Mouse (Mus musculus) embryonic fibroblast, embryonic 13.5 days (primary cell): Measurements from ENCODE around the gene Fat2. TPM values are rescaled to one million over a fixed set of nuclear protein-coding genes. Genes with fewer than 3 reads are reported as not detected.

Experiments
- H3K27ac ChIP-seq: 2 replicates; pipeline ENCODE4 v1.5.1; 2012; ENCODE audit warnings: low read length, control low read depth, inconsistent platforms; ENCODE audit not compliant: insufficient read depth
- H3K4me1 ChIP-seq: 2 replicates; pipeline ENCODE4 v1.6.1; 2011; ENCODE audit warnings: low read length; ENCODE audit not compliant: control insufficient read depth, insufficient read depth
- H3K4me3 ChIP-seq: 2 replicates; pipeline ENCODE4 v1.5.1; 2011; ENCODE audit warnings: mild to moderate bottlenecking, control low read depth, low read length; ENCODE audit not compliant: insufficient read depth
- CTCF ChIP-seq: IDR thresholded peaks from 2 replicates; pipeline ENCODE4 v1.5.1; 2011; ENCODE audit warnings: mild to moderate bottlenecking, control low read depth, low read length, moderate library complexity, borderline replicate concordance; ENCODE audit not compliant: insufficient read depth
- POLR2A ChIP-seq: IDR thresholded peaks from 2 replicates; pipeline ENCODE4 v1.6.1; 2011; ENCODE audit warnings: low read depth, mild to moderate bottlenecking, control low read depth, low read length, moderate library complexity
- polyA plus RNA-seq: library from polyadenylated mRNA; stranded (reverse); fragments of >200 nt; gene quantifications from 2 replicates; pipeline ENCODE4 v1.2.4, GENCODE M21; 2011; ENCODE audit warnings: low read depth; ENCODE audit not compliant: missing spikeins, insufficient read length

The Fat2 gene
- polyA plus RNA-seq, 1 experiment, result not detected

- TF ChIP-seq POLR2A, result no peak
- no peak for TF ChIP-seq CTCF
- no peaks in the 10 kb centered on the region for H3K4me1 ChIP-seq
- H3K27ac ChIP-seq, result no peak overlapping the region
These were observed 29.5 kb upstream of the Fat2 start for GRCm38 (mm10) chr11:55365840-55366239.

GRCm38 (mm10) chr11:55365242-55365641 is 28.9 kb upstream of the Fat2 start:
- no peak overlapping the region for H3K27ac ChIP-seq
- no peaks in the 10 kb centered on the region for H3K4me1 ChIP-seq
- no peak for TF ChIP-seq CTCF
- TF ChIP-seq POLR2A, result no peak
- no peak overlapping the region for H3K4me3 ChIP-seq

More at GRCm38 (mm10) chr11:55365840-55366239, 29.5 kb upstream of the Fat2 start:
- H3K4me3 ChIP-seq, result no peak overlapping the region

- H3K4me3 ChIP-seq, result no peak overlapping the region
- H3K27ac ChIP-seq, result no peak overlapping the region
- peaks cover under 1% of the 10 kb centered on the region; the same call in 1 of the 2 replicates for H3K4me1 ChIP-seq
- TF ChIP-seq CTCF (no peak), POLR2A (no peak)
These were observed 28.3 kb upstream of the Fat2 start for GRCm38 (mm10) chr11:55364662-55365061.

DNA sequence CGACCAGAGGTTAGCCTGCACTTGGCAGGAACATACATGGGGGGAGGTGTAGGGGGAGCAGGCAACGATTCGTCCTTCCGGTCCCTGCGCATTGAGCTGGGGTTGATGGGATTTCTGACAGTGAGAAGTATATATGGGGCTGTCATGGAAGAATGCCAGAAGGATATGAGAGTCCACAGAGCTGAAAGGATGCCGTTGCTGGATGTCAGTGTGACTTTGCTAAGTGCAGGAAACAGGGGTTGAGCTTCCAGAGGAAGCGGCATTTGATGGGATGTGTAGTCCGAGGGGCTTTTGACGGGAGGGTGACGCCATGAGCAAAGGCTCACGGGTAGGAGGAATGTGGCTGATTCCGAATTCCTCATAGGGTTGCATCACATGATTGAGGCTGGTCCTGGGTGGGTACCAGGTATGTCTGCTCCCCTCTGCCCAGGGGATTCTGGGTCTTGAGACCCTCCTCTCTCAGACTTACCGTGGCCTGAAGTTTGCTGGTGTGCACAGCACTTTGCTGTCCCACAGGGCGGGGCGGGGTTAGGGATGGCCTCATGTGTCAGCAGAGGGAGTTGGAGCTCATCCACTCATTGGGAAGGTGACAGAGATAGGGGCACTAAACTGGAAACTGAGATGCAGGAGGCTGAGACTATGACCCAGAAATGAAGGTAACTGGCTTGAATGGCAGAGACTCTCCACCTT is 21.9 kb upstream of the Fat2 start:
- no peak for TF ChIP-seq POLR2A
- no peak for TF ChIP-seq CTCF
- peaks cover 1% of the 10 kb centered on the region; the same call in 1 of the 2 replicates for H3K4me1 ChIP-seq
- no peak overlapping the region for H3K27ac ChIP-seq
- no peak overlapping the region for H3K4me3 ChIP-seq

- Histone ChIP-seq H3K27ac (no peak overlapping the region), H3K4me3 (no peak overlapping the region), H3K4me1 (peaks cover 1% of the 10 kb centered on the region; the same call in 1 of the 2 replicates)
- no peak for TF ChIP-seq POLR2A
- no peak for TF ChIP-seq CTCF
These were observed 20.5 kb upstream of the Fat2 start for GRCm38 (mm10) chr11:55356846-55357245.

DNA sequence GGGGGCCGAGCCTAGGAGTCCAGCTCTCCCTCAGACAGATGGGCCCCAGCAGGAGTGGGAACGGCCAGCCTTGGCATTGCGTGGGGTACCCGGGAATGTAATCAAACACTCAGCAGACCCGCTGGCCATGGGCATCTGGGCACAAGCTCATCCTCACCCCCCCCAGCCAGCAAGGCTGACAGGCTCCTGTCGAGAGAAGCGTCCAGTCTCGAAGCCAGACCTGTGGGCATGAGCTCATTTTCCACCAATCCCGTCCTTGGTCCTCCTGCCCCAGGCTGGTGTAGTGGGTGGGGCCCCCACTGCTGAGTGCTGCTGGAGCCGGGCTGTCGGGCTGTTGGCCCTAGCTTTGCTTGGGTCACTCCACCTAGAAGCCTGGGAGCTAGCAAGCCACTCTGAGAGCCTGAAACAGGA is 5.6 kb upstream of the Fat2 start:
- Histone ChIP-seq H3K4me1 (no peaks in the 10 kb centered on the region), H3K4me3 (no peak overlapping the region), H3K27ac (no peak overlapping the region)
- no peak for TF ChIP-seq POLR2A

GRCm38 (mm10) chr11:55340789-55341188 is 4.4 kb upstream of the Fat2 start:
- Histone ChIP-seq H3K4me3 (no peak overlapping the region), H3K4me1 (no peaks in the 10 kb centered on the region), H3K27ac (no peak overlapping the region)
- TF ChIP-seq CTCF, result no peak
- TF ChIP-seq POLR2A, result no peak

- TF ChIP-seq CTCF (no peak), POLR2A (no peak)
- no peak overlapping the region for H3K4me3 ChIP-seq
- no peaks in the 10 kb centered on the region for H3K4me1 ChIP-seq
- no peak overlapping the region for H3K27ac ChIP-seq
These were observed 837 bp upstream of the Fat2 start for GRCm38 (mm10) chr11:55337032-55337769.

DNA sequence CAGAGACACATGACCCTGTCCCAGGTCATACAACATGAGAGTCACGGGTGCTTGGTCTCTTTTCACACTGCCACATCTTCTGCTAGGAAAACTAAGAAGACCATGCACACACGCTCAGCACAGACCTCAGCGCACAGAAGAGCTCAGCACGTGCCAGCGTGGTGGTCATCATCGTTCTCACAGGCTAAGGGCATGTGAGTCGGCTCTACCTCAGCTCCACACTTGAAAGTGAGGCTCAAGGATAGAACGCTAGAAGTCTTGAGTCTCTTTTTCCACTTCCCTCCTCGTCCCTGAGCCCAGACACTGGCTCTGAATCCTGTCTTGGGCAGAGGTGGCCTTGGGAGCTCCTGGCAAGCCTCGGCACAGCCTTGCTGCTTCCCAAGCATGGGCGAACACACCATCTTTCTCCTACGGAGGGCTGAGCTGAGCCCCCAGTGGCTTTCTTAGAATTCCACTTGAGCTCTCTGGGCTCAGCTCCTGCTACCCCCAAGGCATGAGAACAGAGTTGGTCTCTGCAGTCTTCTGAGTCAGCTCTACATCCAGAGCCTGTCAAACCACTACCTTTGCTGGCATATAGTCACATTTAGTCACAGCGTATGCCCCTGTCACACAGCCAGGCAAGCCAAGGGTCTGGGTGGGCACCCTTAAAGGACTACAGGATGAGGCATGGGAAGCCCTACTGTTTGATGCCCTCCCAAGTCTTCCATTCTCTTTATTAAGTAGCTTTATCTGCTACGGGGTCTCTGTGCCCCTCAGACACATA is 869 bp downstream of the Fat2 start:
- Histone ChIP-seq H3K4me3 (no peak overlapping the region), H3K27ac (no peak overlapping the region), H3K4me1 (peaks cover under 1% of the 10 kb centered on the region; the same call in 1 of the 2 replicates)
- no peak for TF ChIP-seq CTCF
- no peak for TF ChIP-seq POLR2A
